Mouse (Mus musculus) ES-Bruce4 (cell line): Measurements from ENCODE around the gene Prr5l. TPM values are rescaled to one million over a fixed set of nuclear protein-coding genes. Genes with fewer than 3 reads are reported as not detected.

Source experiments
- H3K27ac ChIP-seq: 2 replicates; pipeline ENCODE4 v1.5.1; 2012; ENCODE audit warnings: low read length, inconsistent platforms; ENCODE audit not compliant: insufficient read depth
- H3K27me3 ChIP-seq: 2 replicates; pipeline ENCODE4 v1.6.1; 2012; ENCODE audit warnings: mild to moderate bottlenecking, low read length, inconsistent platforms; ENCODE audit not compliant: control insufficient read depth, poor library complexity, insufficient read depth, severe bottlenecking
- H3K36me3 ChIP-seq: 2 replicates; pipeline ENCODE4 v1.6.1; 2012; ENCODE audit warnings: inconsistent platforms, mild to moderate bottlenecking, low read length, moderate library complexity; ENCODE audit not compliant: control insufficient read depth, poor library complexity, insufficient read depth, severe bottlenecking
- H3K4me1 ChIP-seq: one replicate; pipeline ENCODE4 v1.8.1; 2011; ENCODE audit warnings: low read length; ENCODE audit not compliant: control insufficient read depth, insufficient read depth
- H3K4me3 ChIP-seq: 2 replicates; pipeline ENCODE4 v1.5.1; 2011; ENCODE audit warnings: low read depth, mild to moderate bottlenecking, low read length
- H3K9ac ChIP-seq: 2 replicates; pipeline ENCODE4 v1.6.1; 2012; ENCODE audit warnings: low read depth, mild to moderate bottlenecking, inconsistent platforms; ENCODE audit not compliant: poor library complexity, severe bottlenecking
- H3K9me3 ChIP-seq: replicated peaks from 2 replicates; pipeline ENCODE4 v1.6.1; 2012; ENCODE audit warnings: mild to moderate bottlenecking, low read length, inconsistent platforms; ENCODE audit not compliant: control insufficient read depth, poor library complexity, insufficient read depth, severe bottlenecking
- CTCF ChIP-seq: IDR thresholded peaks from one replicate; pipeline ENCODE4 v1.8.1; 2011; ENCODE audit warnings: low read depth, low read length
- EP300 ChIP-seq: IDR thresholded peaks from 2 replicates; pipeline ENCODE4 v1.6.1; 2011; ENCODE audit warnings: low read depth, low read length; ENCODE audit not compliant: insufficient read depth
- POLR2A ChIP-seq: IDR thresholded peaks from one replicate; pipeline ENCODE4 v1.8.1; 2011; ENCODE audit warnings: low read length; ENCODE audit not compliant: insufficient read depth
- polyA plus RNA-seq: library from polyadenylated mRNA; stranded (reverse); fragments of >200 nt; gene quantifications from 2 replicates; pipeline ENCODE4 v1.2.4, GENCODE M21; 2011; ENCODE audit warnings: low read depth; ENCODE audit not compliant: missing spikeins, insufficient read depth, insufficient read length

The Prr5l gene
- polyA plus RNA-seq, result 28.2 and 28.6 TPM in 2 replicates

- H3K27ac ChIP-seq, result no peak within 1 kb of the TSS
These were observed at the start of gene Prr5l for GRCm38 (mm10) chr2:101882998-101883397. TSS of gene Prr5l (minus strand) at chr2:101883027.

GRCm38 (mm10) chr2:101932169-101932936 lies 49.5 kb upstream of the Prr5l start:
- H3K27ac ChIP-seq, result no peak overlapping the region
- H3K36me3 ChIP-seq, result no peaks in the 10 kb centered on the region
- H3K9me3 ChIP-seq, result no peaks in the 10 kb centered on the region
- H3K4me1 ChIP-seq, result no peaks in the 10 kb centered on the region
- no peak for TF ChIP-seq EP300
- TF ChIP-seq CTCF, result no peak
- TF ChIP-seq POLR2A, result no peak
- no peak overlapping the region for H3K9ac ChIP-seq
- no peak overlapping the region for H3K4me3 ChIP-seq
- no peaks in the 10 kb centered on the region for H3K27me3 ChIP-seq

More at GRCm38 (mm10) chr2:101882998-101883397, at the start of gene Prr5l:
- H3K9ac ChIP-seq, result no peak within 1 kb of the TSS
- no peaks in the 10 kb centered on the region for H3K36me3 ChIP-seq
- no peak within 1 kb of the TSS for H3K4me3 ChIP-seq
- no peaks in the 10 kb centered on the region for H3K4me1 ChIP-seq
- H3K27me3 ChIP-seq, result no peaks in the 10 kb centered on the region; the same call in 1 of the 2 replicates
- TF ChIP-seq EP300 (no peak), CTCF (no peak), POLR2A (no peak)
- H3K9me3 ChIP-seq, result no peaks in the 10 kb centered on the region

DNA sequence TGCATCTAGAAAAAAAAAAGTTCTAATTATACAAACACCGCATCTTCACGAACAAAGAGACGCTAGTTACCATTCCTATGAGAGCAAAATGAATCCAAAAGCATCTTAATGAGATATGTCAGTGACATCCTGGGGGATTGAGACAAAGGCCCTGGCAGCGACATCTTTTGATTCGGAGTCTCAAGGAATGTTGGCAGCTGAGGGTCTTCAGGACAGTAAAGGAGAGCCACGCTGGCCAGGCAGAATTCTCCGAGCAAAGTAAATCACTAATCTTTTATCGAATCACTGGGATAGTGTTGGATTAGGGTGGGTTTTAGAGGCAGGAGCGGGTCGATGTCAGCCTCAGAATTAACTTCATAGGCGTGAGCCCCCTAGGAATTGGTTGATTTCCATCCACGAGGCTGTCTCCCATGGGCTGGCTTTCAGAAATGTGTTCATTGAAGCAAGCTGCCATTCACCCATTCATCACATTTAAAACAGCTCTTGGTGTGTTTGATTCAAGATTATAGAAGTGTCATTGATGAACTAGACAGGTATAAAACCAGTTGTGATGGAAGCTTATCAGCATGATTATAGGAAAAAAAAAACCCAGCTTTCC lies 42.9 kb upstream of the Prr5l start:
- no peaks in the 10 kb centered on the region for H3K9me3 ChIP-seq
- no peak overlapping the region for H3K27ac ChIP-seq
- no peaks in the 10 kb centered on the region for H3K36me3 ChIP-seq
- TF ChIP-seq CTCF (no peak), EP300 (no peak), POLR2A (no peak)
- no peak overlapping the region for H3K9ac ChIP-seq
- no peak overlapping the region for H3K4me3 ChIP-seq
- H3K4me1 ChIP-seq, result no peaks in the 10 kb centered on the region
- no peaks in the 10 kb centered on the region; the same call in 1 of the 2 replicates for H3K27me3 ChIP-seq

GRCm38 (mm10) chr2:101925183-101925582 lies 42.4 kb upstream of the Prr5l start:
- Histone ChIP-seq H3K27ac (no peak overlapping the region), H3K27me3 (no peaks in the 10 kb centered on the region; the same call in 1 of the 2 replicates), H3K36me3 (no peaks in the 10 kb centered on the region), H3K4me3 (no peak overlapping the region), H3K9ac (no peak overlapping the region), H3K4me1 (no peaks in the 10 kb centered on the region), H3K9me3 (no peaks in the 10 kb centered on the region)
- TF ChIP-seq POLR2A, result no peak
- no peak for TF ChIP-seq EP300
- TF ChIP-seq CTCF, result no peak

DNA sequence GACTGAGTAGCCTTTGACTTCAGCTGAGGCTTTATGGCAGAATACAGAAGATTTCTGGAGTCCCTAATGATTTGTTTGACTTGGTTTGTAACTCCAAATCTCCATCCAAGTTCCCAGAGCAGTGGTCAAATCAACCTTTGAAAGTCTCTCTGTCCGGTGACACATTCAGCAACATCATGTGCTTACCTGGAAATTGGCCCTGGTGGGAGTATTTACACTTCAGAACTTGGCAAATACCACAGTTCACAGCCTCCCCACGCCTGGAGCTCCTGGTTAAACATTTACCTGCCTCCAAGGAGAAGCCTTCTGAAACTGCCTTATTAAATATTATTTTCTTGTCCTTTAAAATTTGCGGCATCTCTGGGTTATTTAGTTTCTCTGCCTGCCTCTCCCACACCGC lies 40.4 kb upstream of the Prr5l start:
- Histone ChIP-seq H3K36me3 (no peaks in the 10 kb centered on the region), H3K27me3 (no peaks in the 10 kb centered on the region; the same call in 1 of the 2 replicates), H3K4me3 (no peak overlapping the region), H3K27ac (no peak overlapping the region), H3K9me3 (no peaks in the 10 kb centered on the region), H3K4me1 (no peaks in the 10 kb centered on the region), H3K9ac (no peak overlapping the region)
- TF ChIP-seq EP300 (no peak), POLR2A (no peak), CTCF (no peak)

GRCm38 (mm10) chr2:101922302-101922701 lies 39.5 kb upstream of the Prr5l start:
- Histone ChIP-seq H3K27ac (no peak overlapping the region), H3K4me3 (no peak overlapping the region), H3K4me1 (no peaks in the 10 kb centered on the region), H3K27me3 (no peaks in the 10 kb centered on the region; the same call in 1 of the 2 replicates), H3K9ac (no peak overlapping the region), H3K36me3 (no peaks in the 10 kb centered on the region), H3K9me3 (no peaks in the 10 kb centered on the region)
- no peak for TF ChIP-seq CTCF
- TF ChIP-seq EP300, result no peak
- no peak for TF ChIP-seq POLR2A
